Mouse (Mus musculus) MEL (cell line): ENCODE data around the gene Adam11. TPM values are rescaled to one million over a fixed set of nuclear protein-coding genes. Genes with fewer than 3 reads are reported as not detected.

Experiments
- DNase-seq: peaks from one replicate; pipeline ENCODE4 v3.0.0; 2011; ENCODE audit warnings: low read depth, low spot score
- H3K27ac ChIP-seq: 2 replicates; pipeline ENCODE4 v1.5.1; 2012; ENCODE audit warnings: low read depth, mild to moderate bottlenecking, control low read depth, low read length, moderate library complexity; ENCODE audit not compliant: control insufficient read depth
- H3K27me3 ChIP-seq, 2 experiments: fragments of 150-350 bp in 1 of 2; sonication (generic) in 1 of 2; 2 replicates each; pipeline ENCODE4 v1.6.1; 2012; ENCODE audit warnings: low read length in 2 of 2, mild to moderate bottlenecking in 2 of 2, improper control_type of control experiment in 1 of 2, moderate library complexity in 1 of 2; ENCODE audit not compliant: insufficient read depth in 2 of 2, control insufficient read depth in 1 of 2
- H3K36me3 ChIP-seq, 2 experiments: 2 replicates each; pipeline ENCODE4 v1.6.1; 2012 to 2014; ENCODE audit warnings: low read length in 2 of 2, improper control_type of control experiment in 1 of 2, inconsistent platforms in 1 of 2, mild to moderate bottlenecking in 1 of 2; ENCODE audit not compliant: insufficient read depth in 2 of 2, control insufficient read depth in 1 of 2
- H3K4me1 ChIP-seq, 2 experiments: fragments of 150-350 bp in 1 of 2; sonication (generic) in 1 of 2; 2 replicates each; pipeline ENCODE4 v1.6.1; 2012; ENCODE audit warnings: low read length in 2 of 2, improper control_type of control experiment in 1 of 2, mild to moderate bottlenecking in 1 of 2; ENCODE audit not compliant: insufficient read depth in 2 of 2, control insufficient read depth in 1 of 2
- H3K4me3 ChIP-seq, 2 experiments: fragments of 150-350 bp in 1 of 2; sonication (generic) in 1 of 2; 2 replicates each; pipeline ENCODE4 v1.5.1; 2012; ENCODE audit warnings: low read depth in 2 of 2, low read length in 2 of 2, mild to moderate bottlenecking in 2 of 2, moderate library complexity in 2 of 2, control low read depth in 1 of 2, improper control_type of control experiment in 1 of 2; ENCODE audit not compliant: control insufficient read depth in 1 of 2, insufficient read depth in 1 of 2
- H3K79me2 ChIP-seq: 2 replicates; pipeline ENCODE4 v1.6.1; 2012; ENCODE audit warnings: mild to moderate bottlenecking, low read length, moderate library complexity; ENCODE audit not compliant: control insufficient read depth, poor library complexity, insufficient read depth
- H3K9ac ChIP-seq: 2 replicates; pipeline ENCODE4 v1.6.1; 2012; ENCODE audit warnings: low read depth, mild to moderate bottlenecking, control low read depth, low read length, moderate library complexity; ENCODE audit not compliant: control insufficient read depth, poor library complexity, severe bottlenecking
- H3K9me3 ChIP-seq: fragments of 150-350 bp; sonication (generic); replicated peaks from 2 replicates; pipeline ENCODE4 v1.6.1; 2012; ENCODE audit warnings: mild to moderate bottlenecking, low read length, improper control_type of control experiment, moderate library complexity; ENCODE audit not compliant: insufficient read depth
- BHLHE40 ChIP-seq: IDR thresholded peaks from 2 replicates; pipeline ENCODE4 v1.6.1; 2012; ENCODE audit warnings: low read depth, mild to moderate bottlenecking, inconsistent platforms, low read length, improper control_type of control experiment, borderline replicate concordance
- CHD2 ChIP-seq: IDR thresholded peaks from 2 replicates; pipeline ENCODE4 v1.6.1; 2011; ENCODE audit warnings: low read length, improper control_type of control experiment
- CTCF ChIP-seq, 3 experiments: IDR thresholded peaks in 2 of 3; conservative IDR thresholded peaks in 1 of 3; 2 replicates each; pipeline ENCODE4 v1.5.1; 2011 to 2012; ENCODE audit warnings: low read length in 3 of 3, low read depth in 2 of 3, mild to moderate bottlenecking in 2 of 3, improper control_type of control experiment in 1 of 3, inconsistent platforms in 1 of 3, mixed read lengths in 1 of 3, moderate library complexity in 1 of 3; ENCODE audit not compliant: control insufficient read depth in 1 of 3, insufficient read depth in 1 of 3, poor library complexity in 1 of 3, severe bottlenecking in 1 of 3
- ELF1 ChIP-seq: IDR thresholded peaks from 2 replicates; pipeline ENCODE4 v1.6.1; 2014; ENCODE audit warnings: low read depth, mild to moderate bottlenecking, inconsistent platforms, low read length, improper control_type of control experiment, moderate library complexity
- ETS1 ChIP-seq: IDR thresholded peaks from 2 replicates; pipeline ENCODE4 v1.6.1; 2012; ENCODE audit warnings: low read depth, mild to moderate bottlenecking, inconsistent platforms, low read length, improper control_type of control experiment, moderate library complexity
- HCFC1 ChIP-seq: IDR thresholded peaks from 2 replicates; pipeline ENCODE4 v1.6.1; 2012; ENCODE audit warnings: low read depth, mild to moderate bottlenecking, inconsistent platforms, low read length, improper control_type of control experiment, moderate library complexity
- JUND ChIP-seq: IDR thresholded peaks from 2 replicates; pipeline ENCODE4 v1.6.1; 2011; ENCODE audit warnings: low read depth, mild to moderate bottlenecking, improper control_type of control experiment, low read length
- MAX ChIP-seq: IDR thresholded peaks from 2 replicates; pipeline ENCODE4 v1.6.1; 2011; ENCODE audit warnings: low read length, improper control_type of control experiment
- MAZ ChIP-seq: IDR thresholded peaks from 2 replicates; pipeline ENCODE4 v1.6.1; 2012; ENCODE audit warnings: low read depth, mild to moderate bottlenecking, inconsistent platforms, low read length, improper control_type of control experiment
- MEF2A ChIP-seq: IDR thresholded peaks from 2 replicates; pipeline ENCODE4 v1.6.1; 2014; ENCODE audit warnings: low read depth, mild to moderate bottlenecking, inconsistent platforms, low read length, improper control_type of control experiment; ENCODE audit not compliant: poor library complexity, insufficient replicate concordance, severe bottlenecking; ENCODE audit errors: extremely low read depth
- MXI1 ChIP-seq: IDR thresholded peaks from 2 replicates; pipeline ENCODE4 v1.6.1; 2011; ENCODE audit warnings: mild to moderate bottlenecking, low read depth, low read length, improper control_type of control experiment
- MYB ChIP-seq: IDR thresholded peaks from 2 replicates; pipeline ENCODE4 v1.6.1; 2011; ENCODE audit warnings: mild to moderate bottlenecking, low read depth, low read length, improper control_type of control experiment
- NELFE ChIP-seq: IDR thresholded peaks from 2 replicates; pipeline ENCODE4 v1.6.1; 2011; ENCODE audit warnings: low read depth, low read length, improper control_type of control experiment
- NRF1 ChIP-seq: IDR thresholded peaks from 2 replicates; pipeline ENCODE4 v1.6.1; 2014; ENCODE audit warnings: low read depth, mild to moderate bottlenecking, inconsistent platforms, low read length, improper control_type of control experiment, moderate library complexity; ENCODE audit not compliant: poor library complexity, insufficient read depth, severe bottlenecking
- POLR2A ChIP-seq, 2 experiments: IDR thresholded peaks; 2 replicates each; pipeline ENCODE4 v1.6.1; 2011 to 2012; ENCODE audit warnings: low read length in 2 of 2, mild to moderate bottlenecking in 2 of 2, control low read depth in 1 of 2, improper control_type of control experiment in 1 of 2, low read depth in 1 of 2, moderate library complexity in 1 of 2; ENCODE audit not compliant: control insufficient read depth in 1 of 2, insufficient read depth in 1 of 2, poor library complexity in 1 of 2
- POLR2AphosphoS2 ChIP-seq: IDR thresholded peaks from 2 replicates; pipeline ENCODE4 v1.6.1; 2011; ENCODE audit warnings: low read length, improper control_type of control experiment
- RAD21 ChIP-seq: IDR thresholded peaks from 2 replicates; pipeline ENCODE4 v1.6.1; 2011; ENCODE audit warnings: mild to moderate bottlenecking, low read depth, low read length, improper control_type of control experiment
- SMC3 ChIP-seq: IDR thresholded peaks from 2 replicates; pipeline ENCODE4 v1.6.1; 2011; ENCODE audit warnings: low read depth, low read length, improper control_type of control experiment
- TBP ChIP-seq: IDR thresholded peaks from 2 replicates; pipeline ENCODE4 v1.8.0; 2011; ENCODE audit warnings: low read depth, low read length, improper control_type of control experiment
- TCF12 ChIP-seq: IDR thresholded peaks from 2 replicates; pipeline ENCODE4 v1.6.1; 2014; ENCODE audit warnings: low read depth, mild to moderate bottlenecking, inconsistent platforms, low read length, improper control_type of control experiment, moderate library complexity
- USF2 ChIP-seq, 2 experiments: IDR thresholded peaks; 2 replicates each; pipeline ENCODE4 v1.6.1; 2011 to 2012; ENCODE audit warnings: improper control_type of control experiment in 2 of 2, low read length in 2 of 2, borderline replicate concordance in 1 of 2, inconsistent platforms in 1 of 2, low read depth in 1 of 2, mild to moderate bottlenecking in 1 of 2; ENCODE audit not compliant: insufficient read depth in 1 of 2
- ZKSCAN1 ChIP-seq: IDR thresholded peaks from 2 replicates; pipeline ENCODE4 v1.6.1; 2012; ENCODE audit warnings: low read depth, mild to moderate bottlenecking, inconsistent platforms, low read length, improper control_type of control experiment, moderate library complexity
- ZNF384 ChIP-seq: IDR thresholded peaks from 2 replicates; pipeline ENCODE4 v1.6.1; 2012; ENCODE audit warnings: low read depth, mild to moderate bottlenecking, inconsistent platforms, low read length, improper control_type of control experiment
- polyA plus RNA-seq, 2 experiments: library from polyadenylated mRNA; stranded (reverse) in 1 of 2; unstranded in 1 of 2; fragments of >175 nt in 1 of 2; fragments of >200 nt in 1 of 2; gene quantifications; 2 replicates each; pipeline versions ENCODE4 v1.2.1 to v1.2.4; 2012; ENCODE audit warnings: low replicate concordance in 2 of 2, low read depth in 1 of 2; ENCODE audit not compliant: insufficient read length in 2 of 2, insufficient read depth in 1 of 2, missing spikeins in 1 of 2
- total RNA-seq: library from RNA; depleted of rRNA; stranded (reverse); fragments of 300-350 nt; gene quantifications from 2 replicates; pipeline ENCODE4 v1.2.3, GENCODE M21; 2012

Gene Adam11
- total and polyA plus RNA-seq, 3 experiments = 0.08 to 0.36 TPM; not detected in 1

DNA sequence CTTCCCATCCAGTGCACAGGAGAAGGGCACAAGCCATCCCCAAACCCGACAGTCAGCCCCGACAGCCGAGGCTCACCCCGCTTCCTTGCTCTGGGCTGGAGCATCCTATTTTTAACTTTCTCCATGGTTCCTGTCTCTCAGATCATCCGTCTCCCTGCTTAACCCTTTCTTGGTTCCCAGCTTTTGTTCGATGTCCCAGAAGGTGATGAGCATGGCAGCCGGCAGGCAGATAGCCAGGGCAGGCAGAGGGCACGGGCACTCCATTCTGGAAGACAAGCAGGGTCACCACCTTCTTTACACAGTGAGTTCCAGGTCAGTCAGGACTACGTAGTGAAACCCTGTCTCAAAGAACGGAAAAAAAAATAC is 19.7 kb downstream of the Adam11 start (continued):
- no peak for TF ChIP-seq SMC3
- TF ChIP-seq, all 39 proteins: peak for 0

DNA sequence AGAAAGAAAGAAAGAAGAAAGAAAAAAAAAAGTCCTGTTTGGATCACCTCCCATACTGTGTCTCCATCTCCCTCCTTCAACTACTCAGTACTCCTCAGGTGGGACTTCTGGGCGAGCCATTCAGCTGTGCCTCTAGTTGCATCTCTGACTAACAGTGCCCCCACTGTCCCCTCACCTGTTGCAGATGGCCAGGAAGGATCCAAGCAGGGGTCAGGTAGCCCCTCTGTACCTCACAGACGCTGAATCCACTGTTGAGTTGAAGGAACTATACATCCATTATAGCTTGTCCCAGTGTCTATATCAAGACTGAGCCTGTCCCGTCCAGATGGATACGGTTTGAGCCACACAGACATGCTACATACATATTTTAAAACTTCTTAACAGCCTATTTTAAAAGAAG is 20.3 kb downstream of the Adam11 start:
- Histone ChIP-seq H3K9me3 (no peaks in the 10 kb centered on the region), H3K4me3 (no peak overlapping the region)
- TF ChIP-seq JUND = no peak
- TF ChIP-seq ZNF384 = no peak
- TF ChIP-seq NELFE = no peak
- no peak for TF ChIP-seq POLR2AphosphoS2
- no peak for TF ChIP-seq BHLHE40
- TF ChIP-seq RAD21 = no peak
- TF ChIP-seq TBP = no peak
- TF ChIP-seq MXI1 = no peak
- TF ChIP-seq ETS1 = no peak
- no peak for TF ChIP-seq CHD2
- no peak for TF ChIP-seq MAZ
- TF ChIP-seq, all 39 proteins: peak for 0
- Histone ChIP-seq H3K9ac (no peak overlapping the region), H3K36me3 (no peaks in the 10 kb centered on the region), H3K27ac (no peak overlapping the region), H3K27me3 (peaks cover 6 to 16% of the 10 kb centered on the region in 2 experiments), H3K79me2 (no peaks in the 10 kb centered on the region), H3K4me1 (peaks cover 0 to 8% of the 10 kb centered on the region in 2 experiments; a peak in 2 of 4 replicates)
- no peak for DNase-seq

DNA sequence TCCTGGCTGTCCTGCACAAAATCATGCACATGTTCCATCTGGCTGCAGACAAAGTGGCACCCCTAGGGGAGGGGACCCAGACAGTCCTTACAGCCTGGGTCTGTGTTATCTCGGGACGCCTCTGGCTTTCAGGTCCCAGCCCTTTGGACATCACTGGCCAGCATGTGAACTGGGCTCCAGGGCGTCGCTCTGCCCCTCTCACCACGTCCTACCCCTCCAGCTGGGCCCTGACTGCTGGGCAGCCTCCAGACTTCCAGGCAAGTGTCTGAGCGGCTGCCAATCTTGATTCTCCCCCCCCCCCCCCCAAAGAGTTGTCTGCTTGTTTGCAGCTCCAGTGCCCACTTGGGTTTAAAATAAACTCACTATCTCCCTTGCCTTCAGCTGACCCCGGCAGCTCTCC is 22.2 kb downstream of the Adam11 start:
- H3K36me3 ChIP-seq = no peaks in the 10 kb centered on the region
- H3K79me2 ChIP-seq = no peaks in the 10 kb centered on the region
- peaks cover 0 to 8% of the 10 kb centered on the region in 2 experiments; a peak in 2 of 4 replicates for H3K4me1 ChIP-seq
- no peak overlapping the region for H3K27ac ChIP-seq
- TF ChIP-seq NELFE = no peak
- TF ChIP-seq RAD21 = no peak
- TF ChIP-seq TCF12 = no peak
- TF ChIP-seq HCFC1 = no peak
- TF ChIP-seq ZNF384 = no peak
- no peak for TF ChIP-seq CHD2
- no peak for TF ChIP-seq MXI1
- no peak for TF ChIP-seq USF2 (IDR thresholded peaks at IDR 0.05; ENCODE audit: borderline replicate concordance in 1 of 2, insufficient read depth in 1 of 2, low read depth in 1 of 2, low read length in 2 of 2)
- TF ChIP-seq MEF2A = no peak
- TF ChIP-seq CTCF (IDR thresholded peaks at IDR 0.05 in 2 of 3, conservative IDR thresholded peaks at IDR 0.05 in 1 of 3; ENCODE audit: control insufficient read depth in 1 of 3, insufficient read depth in 1 of 3, low read depth in 2 of 3, low read length in 3 of 3, poor library complexity in 1 of 3, severe bottlenecking in 1 of 3) = no peak
- TF ChIP-seq POLR2A (IDR thresholded peaks at IDR 0.05; ENCODE audit: control insufficient read depth in 1 of 2, insufficient read depth in 1 of 2, low read depth in 1 of 2, low read length in 2 of 2, poor library complexity in 1 of 2) = no peak
- no peak for TF ChIP-seq SMC3
- TF ChIP-seq MAX = no peak
- TF ChIP-seq ELF1 = no peak
- no peak for TF ChIP-seq MYB
- no peak for TF ChIP-seq ETS1
- TF ChIP-seq ZKSCAN1 = no peak
- no peak for TF ChIP-seq NRF1
- TF ChIP-seq TBP = no peak
- TF ChIP-seq, all 39 proteins: peak for 0
- Histone ChIP-seq H3K9me3 (no peaks in the 10 kb centered on the region), H3K27me3 (peaks cover 6 to 19% of the 10 kb centered on the region in 2 experiments), H3K4me3 (no peak overlapping the region), H3K9ac (no peak overlapping the region)
- DNase-seq = no peak
